Mouse (Mus musculus) NIH3T3 (cell line): ENCODE results near the gene Chn2.

Experiments
- DNase-seq: peaks from one replicate; pipeline ENCODE4 v3.0.0-alpha.2; 2012; ENCODE audit warnings: low read depth

The Chn2 gene

DNA sequence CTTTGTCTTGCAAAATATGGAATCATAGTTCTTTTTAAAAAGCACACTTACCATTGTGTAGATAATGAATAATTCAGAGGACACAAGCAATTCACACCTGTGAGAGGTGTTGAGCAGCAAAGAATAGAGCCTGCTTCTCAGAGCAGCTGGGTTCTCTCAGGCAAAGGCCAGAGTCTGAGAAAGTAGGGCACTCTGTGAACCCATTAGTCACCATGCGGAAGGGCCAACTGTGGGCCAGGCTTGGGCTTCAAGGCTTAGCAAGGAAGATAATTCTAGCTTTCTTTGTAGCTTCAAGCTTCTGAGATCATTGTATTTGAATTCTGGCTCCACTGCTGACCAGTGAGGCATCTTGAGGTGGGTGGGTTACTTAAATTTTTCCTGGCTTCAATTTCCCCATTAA is 2.8 kb downstream of the Chn2 start:
- no peak for DNase-seq

- no peak for DNase-seq
Observed at GRCm38 (mm10) chr6:54043536-54043935, 4.2 kb downstream of the Chn2 start.

DNA sequence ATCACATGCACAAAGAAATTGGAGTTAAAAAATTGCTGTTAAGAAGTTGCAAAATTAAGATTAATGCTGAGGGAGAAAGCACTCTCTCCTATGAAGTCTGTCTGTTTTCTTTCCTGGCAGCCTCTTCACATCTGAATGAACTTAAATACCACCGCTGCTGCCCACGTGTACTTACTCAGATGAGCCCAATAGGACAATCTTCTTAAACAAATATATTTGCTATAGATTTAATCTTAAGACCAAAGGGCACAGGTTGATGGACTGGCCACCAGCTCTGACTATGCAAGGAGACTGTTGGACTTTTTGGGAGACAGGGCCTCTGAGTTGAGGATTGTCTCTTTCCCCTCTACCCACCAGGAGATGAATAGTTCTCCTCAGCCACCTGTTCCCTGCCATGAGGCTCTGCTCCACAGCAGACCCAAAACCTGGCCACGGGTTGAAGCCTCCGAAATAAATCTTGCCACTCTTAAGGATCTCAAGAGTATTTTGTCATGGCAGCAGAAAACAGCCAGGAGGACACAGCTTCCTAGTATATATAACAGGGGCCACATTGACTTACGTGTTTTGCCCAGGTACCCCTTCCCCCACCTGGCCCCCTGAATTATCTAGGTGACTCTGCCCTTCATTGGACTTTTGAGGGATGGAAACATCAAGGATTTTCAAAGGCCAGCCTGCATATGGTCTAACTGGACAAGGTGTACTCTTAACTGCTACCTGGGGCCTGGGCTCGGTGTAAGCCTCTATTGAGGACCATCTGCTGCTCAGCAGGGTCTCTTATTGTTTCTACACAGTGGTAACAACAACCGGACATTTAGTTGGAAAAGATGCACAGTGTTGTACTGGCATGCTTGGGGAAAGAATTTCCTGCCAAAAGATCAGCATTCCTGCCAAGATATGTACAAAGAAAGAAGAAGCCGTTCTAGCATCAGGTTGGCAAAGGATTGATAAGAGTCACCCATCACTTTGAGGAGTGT is 6.7 kb downstream of the Chn2 start:
- DNase-seq = no peak

DNA sequence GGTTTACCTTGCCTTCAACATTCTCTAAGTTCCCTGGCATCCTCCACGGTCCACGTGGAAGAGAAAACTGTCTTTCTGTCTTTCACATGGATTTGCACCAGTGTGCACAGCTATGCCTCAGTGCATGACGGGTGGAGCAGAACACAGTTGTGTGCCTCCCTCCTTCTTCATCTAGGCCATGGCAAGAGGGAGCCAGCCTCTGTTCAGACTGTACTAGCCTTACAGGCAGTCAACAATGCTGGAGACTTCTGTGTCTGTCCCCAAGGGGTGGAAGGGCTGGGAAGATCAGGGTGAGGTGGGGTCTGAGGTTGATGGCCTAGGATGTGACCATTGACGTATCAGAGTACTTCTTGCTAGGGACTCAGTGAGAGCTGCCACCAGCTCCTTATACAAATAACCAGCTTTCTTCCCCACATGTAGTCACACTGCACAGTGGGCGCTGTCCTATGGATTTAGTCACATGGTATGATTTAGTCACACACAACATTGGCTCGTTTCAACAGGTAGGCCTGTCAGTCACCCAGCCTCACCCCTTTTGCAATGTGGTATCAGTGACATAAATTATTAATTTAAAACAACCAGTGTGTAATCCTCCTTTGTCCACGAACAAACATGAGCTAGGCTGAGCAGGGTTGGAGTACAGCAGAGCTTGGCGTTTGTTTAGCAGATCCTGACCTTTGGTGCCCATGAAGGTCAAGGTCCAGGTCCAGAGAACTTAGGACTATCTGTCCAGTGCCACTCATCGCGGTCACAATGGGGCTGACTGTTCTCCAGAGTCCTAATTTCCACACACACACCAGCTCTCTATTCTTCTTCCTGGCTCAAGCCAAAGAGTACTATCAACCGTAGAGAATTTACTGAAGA is 7.8 kb downstream of the Chn2 start:
- DNase-seq = no peak

DNA sequence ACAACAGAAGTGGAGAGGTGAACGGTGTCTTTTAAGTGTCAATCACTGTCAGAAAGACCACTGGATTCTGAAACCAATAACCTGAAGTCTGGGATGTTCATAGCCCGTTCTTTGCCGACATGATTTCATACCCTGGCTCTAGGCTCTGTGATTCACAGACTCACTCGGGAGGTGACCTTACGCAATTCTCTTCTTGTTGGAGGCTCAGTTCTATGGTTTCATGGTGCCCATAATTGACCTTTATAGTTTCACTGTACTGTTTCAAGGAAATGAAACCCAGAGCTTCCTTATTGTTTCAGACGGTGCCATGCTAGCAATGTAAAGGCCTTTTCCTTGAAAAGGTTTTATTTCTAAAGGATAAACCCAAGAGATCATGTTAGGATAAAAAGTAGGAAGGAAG is 9.4 kb downstream of the Chn2 start:
- no peak for DNase-seq

DNA sequence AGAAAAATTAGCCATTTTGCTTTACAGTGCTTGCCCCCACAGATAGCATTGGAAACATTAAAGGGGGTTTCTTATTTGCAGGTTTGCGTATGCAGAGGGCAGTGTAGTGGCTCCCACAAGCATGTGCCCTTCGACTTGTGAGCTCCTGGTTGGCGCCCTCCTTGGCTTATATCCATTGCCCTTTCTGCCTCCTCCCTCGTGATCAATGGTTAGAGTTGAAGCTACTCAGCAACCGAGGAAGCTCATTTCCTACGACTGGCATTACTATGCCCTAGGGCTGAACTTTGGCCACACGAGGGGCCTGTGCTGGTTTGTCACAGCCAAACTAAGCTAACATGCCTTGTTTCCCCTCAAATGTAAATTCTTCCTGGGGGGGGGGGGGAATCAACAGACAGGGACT is 11.8 kb downstream of the Chn2 start:
- no peak for DNase-seq

GRCm38 (mm10) chr6:54052124-54052523 is 12.8 kb downstream of the Chn2 start:
- DNase-seq = no peak

DNA sequence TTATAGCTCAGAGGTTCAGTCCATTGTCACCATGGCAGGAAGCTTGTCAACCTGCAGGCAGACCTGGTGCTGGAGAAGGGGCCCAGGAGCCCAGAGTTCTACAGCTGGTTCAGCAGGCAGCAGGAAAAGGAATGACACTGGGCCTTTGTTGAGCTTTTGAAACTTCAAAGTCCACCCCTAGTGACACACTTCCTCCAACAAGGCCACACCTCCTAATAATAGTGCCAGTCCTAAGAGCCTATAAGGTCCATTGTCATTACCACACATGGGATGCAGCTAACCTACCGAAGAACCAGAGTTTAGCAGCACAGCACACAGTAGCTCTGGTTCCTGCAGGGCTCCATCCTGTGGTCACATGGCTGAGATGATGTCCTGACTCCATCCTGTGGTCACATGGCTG is 13.3 kb downstream of the Chn2 start:
- no peak for DNase-seq

- no peak for DNase-seq
Observed at GRCm38 (mm10) chr6:54053316-54053715, 14.0 kb downstream of the Chn2 start.

DNA sequence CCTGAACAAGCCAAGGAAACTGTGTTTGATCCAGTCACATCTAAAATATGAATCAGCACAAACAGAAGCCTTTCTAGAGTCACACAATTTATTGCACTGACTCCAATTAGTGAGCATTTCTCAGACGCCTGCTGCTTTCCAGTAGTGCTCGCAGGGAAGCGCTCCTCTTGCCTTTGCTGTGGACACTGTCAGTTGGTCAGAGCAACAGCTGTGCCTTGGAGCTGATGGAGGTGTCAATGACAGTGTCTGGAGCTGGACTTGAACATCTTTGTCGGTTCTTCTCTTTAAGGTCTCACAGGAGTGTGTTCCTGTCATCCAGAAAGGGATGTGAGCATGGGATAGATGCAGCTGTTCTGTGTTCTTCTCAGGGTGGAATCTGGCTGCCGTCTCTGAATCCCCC is 16.0 kb downstream of the Chn2 start:
- no peak for DNase-seq

- no peak for DNase-seq
Observed at GRCm38 (mm10) chr6:54056548-54057532, 17.5 kb downstream of the Chn2 start.

DNA sequence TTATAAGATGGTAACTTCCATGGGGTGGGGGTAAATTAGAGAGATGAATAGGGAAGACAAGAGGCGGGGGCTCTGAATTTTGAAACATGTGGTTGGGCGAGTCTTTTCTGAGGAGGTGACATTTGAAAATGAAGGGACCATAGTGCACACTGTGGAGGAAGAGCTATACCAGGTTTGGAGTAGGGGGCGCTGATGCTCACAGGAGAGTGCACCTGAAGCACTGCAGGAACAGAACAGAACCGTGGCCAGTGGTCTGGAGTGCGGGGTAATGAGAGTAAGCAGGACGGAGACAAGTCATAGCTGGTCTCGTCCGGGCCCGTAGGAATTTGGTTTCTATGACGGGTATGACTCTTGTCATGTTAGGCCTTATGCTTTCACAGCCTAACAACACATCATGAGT is 18.3 kb downstream of the Chn2 start:
- no peak for DNase-seq

- DNase-seq = no peak
Observed at GRCm38 (mm10) chr6:54058837-54059236, 19.5 kb downstream of the Chn2 start.

- no peak for DNase-seq
Observed at GRCm38 (mm10) chr6:54060258-54060657, 20.9 kb downstream of the Chn2 start.

GRCm38 (mm10) chr6:54061375-54061774 is 22.0 kb downstream of the Chn2 start:
- DNase-seq = no peak

GRCm38 (mm10) chr6:54063878-54064277 is 24.5 kb downstream of the Chn2 start:
- no peak for DNase-seq

DNA sequence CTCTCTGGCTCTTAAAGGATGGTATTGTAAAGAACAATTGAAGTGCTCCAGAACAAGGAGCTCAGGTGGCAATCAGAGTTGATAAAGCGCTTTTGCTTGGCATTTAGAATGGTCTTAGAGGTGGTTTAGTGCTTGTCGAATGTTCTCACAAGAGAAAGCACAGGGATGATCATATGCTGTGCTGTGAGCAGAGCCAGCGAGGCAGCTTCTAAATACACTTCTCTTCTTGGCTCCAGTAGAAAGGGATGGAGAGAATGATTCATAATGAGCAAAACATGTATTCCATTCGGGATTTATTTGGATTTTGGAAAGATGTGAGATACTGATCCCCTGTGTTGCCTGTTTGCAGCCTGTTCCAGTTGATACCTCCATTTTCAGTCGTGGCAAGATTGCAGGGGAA is 28.0 kb downstream of the Chn2 start:
- no peak for DNase-seq

DNA sequence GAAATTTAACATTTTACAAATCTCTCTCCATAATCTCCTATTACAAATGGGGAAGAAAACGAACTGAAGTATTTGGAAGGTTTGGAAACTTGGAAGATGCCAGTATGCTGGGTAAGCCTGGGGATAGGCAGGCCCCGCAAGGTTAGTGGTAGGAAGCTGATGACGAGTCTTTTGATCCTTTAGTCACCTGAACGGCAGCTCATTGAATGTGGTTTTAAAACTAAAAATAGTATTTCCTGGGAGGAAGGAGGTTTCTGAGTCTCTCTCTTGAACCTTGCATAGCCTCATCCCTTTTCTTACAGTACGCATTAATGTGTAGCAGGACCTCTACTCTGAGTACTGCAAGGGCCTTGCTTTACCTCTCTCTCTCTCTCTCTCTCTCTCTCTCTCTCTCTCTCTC is 29.5 kb downstream of the Chn2 start:
- DNase-seq = no peak

- DNase-seq = no peak
Observed at GRCm38 (mm10) chr6:54070736-54071135, 31.4 kb downstream of the Chn2 start.

DNA sequence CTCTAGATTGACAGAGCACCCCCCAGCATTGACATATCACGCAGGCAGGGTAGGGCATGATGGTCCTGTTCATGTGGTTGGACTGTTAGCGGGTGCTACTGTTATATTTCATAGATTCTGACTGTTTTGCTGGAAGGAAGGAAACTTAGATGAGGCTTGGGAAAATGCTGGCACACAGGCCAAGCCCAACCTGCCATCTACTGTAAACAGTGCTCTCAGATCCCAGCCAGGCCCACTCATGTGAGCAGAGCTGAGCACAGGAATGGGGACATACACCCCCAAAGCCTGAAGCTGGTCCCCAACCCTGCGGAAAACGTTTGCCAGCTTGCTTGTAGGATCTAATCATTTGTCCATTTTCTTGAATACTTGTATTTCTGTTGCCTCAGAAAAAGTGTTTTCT is 32.1 kb downstream of the Chn2 start:
- DNase-seq = no peak

DNA sequence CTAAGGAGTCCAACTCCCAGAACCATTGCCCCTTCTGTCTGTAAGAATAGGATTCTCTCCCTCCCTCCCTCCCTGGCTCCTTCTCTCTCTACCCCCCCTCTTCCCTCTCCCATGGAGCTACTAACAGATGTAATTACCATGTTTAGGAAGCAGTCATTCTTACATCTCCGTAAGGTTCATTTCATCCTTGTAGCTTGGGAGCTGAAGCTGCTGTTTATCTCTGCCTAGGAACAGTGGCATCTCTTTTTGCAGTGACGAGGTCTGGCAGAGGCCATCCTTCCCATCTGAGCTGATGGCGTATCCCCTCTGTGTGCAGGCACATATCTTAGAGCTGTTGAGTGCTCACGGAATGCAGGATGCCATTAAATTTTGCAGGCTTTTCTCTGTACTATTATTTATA is 35.1 kb downstream of the Chn2 start:
- no peak for DNase-seq

DNA sequence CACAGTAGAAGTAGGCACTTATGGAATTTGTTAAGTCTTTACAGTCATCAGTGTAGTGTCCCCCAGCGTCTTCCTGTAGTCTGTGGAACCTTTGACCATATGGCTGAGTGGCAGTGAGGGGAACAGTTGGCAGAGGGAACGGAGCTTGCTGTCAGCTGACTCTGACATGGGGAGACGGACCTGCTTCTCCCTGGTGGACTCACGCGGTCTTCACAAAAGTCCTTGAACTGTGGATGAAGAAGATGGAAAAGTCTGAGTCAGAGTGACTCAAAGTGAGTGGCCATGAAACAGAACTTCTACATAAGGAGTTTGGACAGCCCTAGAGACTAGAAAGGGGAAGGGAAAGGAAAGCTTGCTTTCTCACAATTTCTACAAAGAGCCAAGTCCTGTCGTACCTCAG is 36.1 kb downstream of the Chn2 start:
- DNase-seq = no peak
